Mouse (Mus musculus): ENCODE measurements around the gene Cdcp2. TPM values are rescaled to one million over a fixed set of nuclear protein-coding genes. Genes with fewer than 3 reads are reported as not detected.
A peak's percentile ranks its signal among the peaks of the same experiment; 100 is the strongest.
"Not testable (repeated sequence)": the region's sequence is repeated elsewhere in the genome, so short reads cannot be mapped to it uniquely, and the experiment has no call there.

Gene Cdcp2
- polyA plus RNA-seq, 1 experiment = not detected

GRCm38 (mm10) chr4:107084858-107085257, 11.8 kb upstream of the Cdcp2 start:
- DNase-seq (ENCODE audit: extremely low spot score in 1 of 2, low spot score in 1 of 2) = peak; percentile 83

GRCm38 (mm10) chr4:107091696-107092095, 5.0 kb upstream of the Cdcp2 start:
- no peak for DNase-seq (ENCODE audit: extremely low spot score in 1 of 2, low spot score in 1 of 2)

GRCm38 (mm10) chr4:107094484-107095187, 2.1 kb upstream of the Cdcp2 start:
- no peak for DNase-seq (ENCODE audit: extremely low spot score in 1 of 2, low spot score in 1 of 2)

GRCm38 (mm10) chr4:107096043-107096442, 648 bp upstream of the Cdcp2 start:
- no peak for DNase-seq (ENCODE audit: extremely low spot score in 1 of 2, low spot score in 1 of 2)

- DNase-seq (ENCODE audit: extremely low spot score in 1 of 2, low spot score in 1 of 2) = no peak
These were observed 1.2 kb downstream of the Cdcp2 start for GRCm38 (mm10) chr4:107097871-107098270.

- DNase-seq (ENCODE audit: extremely low spot score in 1 of 2, low spot score in 1 of 2) = no peak
These were observed 1.7 kb downstream of the Cdcp2 start for GRCm38 (mm10) chr4:107098375-107098774.

GRCm38 (mm10) chr4:107098791-107099525, 2.3 kb downstream of the Cdcp2 start:
- no peak for DNase-seq (ENCODE audit: extremely low spot score in 1 of 2, low spot score in 1 of 2)

GRCm38 (mm10) chr4:107102220-107102619, 5.5 kb downstream of the Cdcp2 start:
- no peak for DNase-seq (ENCODE audit: extremely low spot score in 1 of 2, low spot score in 1 of 2)

- no peak for DNase-seq (ENCODE audit: extremely low spot score in 1 of 2, low spot score in 1 of 2)
These were observed 10.1 kb downstream of the Cdcp2 start for GRCm38 (mm10) chr4:107106777-107107176.

- DNase-seq (ENCODE audit: extremely low spot score in 1 of 2, low spot score in 1 of 2) = peak in 1 of 2 experiments; percentile 55
These were observed 11.6 kb downstream of the Cdcp2 start for GRCm38 (mm10) chr4:107108291-107108731.

GRCm38 (mm10) chr4:107109181-107109580, 12.5 kb downstream of the Cdcp2 start:
- not testable (repeated sequence) for DNase-seq (ENCODE audit: extremely low spot score in 1 of 2, low spot score in 1 of 2)

- no peak for DNase-seq (ENCODE audit: extremely low spot score in 1 of 2, low spot score in 1 of 2)
These were observed 17.6 kb downstream of the Cdcp2 start for GRCm38 (mm10) chr4:107114278-107114677.

- no peak for DNase-seq (ENCODE audit: extremely low spot score in 1 of 2, low spot score in 1 of 2)
These were observed 21.2 kb downstream of the Cdcp2 start for GRCm38 (mm10) chr4:107117741-107118385.

- no peak for DNase-seq (ENCODE audit: extremely low spot score in 1 of 2, low spot score in 1 of 2)
These were observed 22.4 kb downstream of the Cdcp2 start for GRCm38 (mm10) chr4:107119056-107119455.

- DNase-seq (ENCODE audit: extremely low spot score in 1 of 2, low spot score in 1 of 2) = no peak
These were observed 24.0 kb downstream of the Cdcp2 start for GRCm38 (mm10) chr4:107120676-107121075.

- DNase-seq (ENCODE audit: extremely low spot score in 1 of 2, low spot score in 1 of 2) = no peak
These were observed 24.7 kb downstream of the Cdcp2 start for GRCm38 (mm10) chr4:107121165-107121943.

- peak in 1 of 2 experiments; percentile 57 for DNase-seq (ENCODE audit: extremely low spot score in 1 of 2, low spot score in 1 of 2)
These were observed 27.7 kb downstream of the Cdcp2 start for GRCm38 (mm10) chr4:107124376-107124775.

- no peak for DNase-seq (ENCODE audit: extremely low spot score in 1 of 2, low spot score in 1 of 2)
These were observed 28.4 kb downstream of the Cdcp2 start for GRCm38 (mm10) chr4:107125101-107125500.

- no peak for DNase-seq (ENCODE audit: extremely low spot score in 1 of 2, low spot score in 1 of 2)
These were observed 29.7 kb downstream of the Cdcp2 start for GRCm38 (mm10) chr4:107126389-107126788.

- DNase-seq (ENCODE audit: extremely low spot score in 1 of 2, low spot score in 1 of 2) = no peak
These were observed 30.3 kb downstream of the Cdcp2 start for GRCm38 (mm10) chr4:107126891-107127524.

All from frontal cortex, adult 2 months (tissue).